Mouse (Mus musculus): ENCODE results near the gene Aplp2.
"Not testable (repeated sequence)": the region's sequence is repeated elsewhere in the genome, so short reads cannot be mapped to it uniquely, and the experiment has no call there.

The Aplp2 gene

GRCm38 (mm10) chr9:31181291-31182085 is 30.1 kb downstream of the Aplp2 start:
- DNase-seq (ENCODE audit: low spot score) = no peak

GRCm38 (mm10) chr9:31177692-31178091 is 33.9 kb downstream of the Aplp2 start:
- DNase-seq (ENCODE audit: low spot score) = no peak

GRCm38 (mm10) chr9:31176379-31177130 is 35.1 kb downstream of the Aplp2 start:
- DNase-seq (ENCODE audit: low spot score) = peak; percentile 89

- no peak for DNase-seq (ENCODE audit: low spot score)
These were observed 35.6 kb downstream of the Aplp2 start for GRCm38 (mm10) chr9:31175978-31176377.

- DNase-seq (ENCODE audit: low spot score) = no peak
These were observed 36.3 kb downstream of the Aplp2 start for GRCm38 (mm10) chr9:31175346-31175745.

- DNase-seq (ENCODE audit: low spot score) = no peak
These were observed 43.1 kb downstream of the Aplp2 start for GRCm38 (mm10) chr9:31168356-31169093.

GRCm38 (mm10) chr9:31167305-31167704 is 44.3 kb downstream of the Aplp2 start:
- DNase-seq (ENCODE audit: low spot score) = no peak

- not testable (repeated sequence) for DNase-seq (ENCODE audit: low spot score)
These were observed 46.1 kb downstream of the Aplp2 start for GRCm38 (mm10) chr9:31165505-31165904.

- DNase-seq (ENCODE audit: low spot score) = no peak
These were observed 48.3 kb downstream of the Aplp2 start for GRCm38 (mm10) chr9:31163327-31163726.

- DNase-seq (ENCODE audit: low spot score) = no peak
These were observed 48.7 kb downstream of the Aplp2 start for GRCm38 (mm10) chr9:31162911-31163310.

GRCm38 (mm10) chr9:31159910-31160309 is 51.7 kb downstream of the Aplp2 start:
- DNase-seq (ENCODE audit: low spot score) = no peak

GRCm38 (mm10) chr9:31156594-31156993 is 55.0 kb downstream of the Aplp2 start:
- DNase-seq (ENCODE audit: low spot score) = no peak

GRCm38 (mm10) chr9:31151050-31151449 is 60.6 kb downstream of the Aplp2 start:
- no peak for DNase-seq (ENCODE audit: low spot score)

GRCm38 (mm10) chr9:31148135-31148534 is 63.5 kb downstream of the Aplp2 start:
- DNase-seq (ENCODE audit: low spot score) = no peak

- no peak for DNase-seq (ENCODE audit: low spot score)
These were observed 66.2 kb downstream of the Aplp2 start for GRCm38 (mm10) chr9:31145272-31145925.

GRCm38 (mm10) chr9:31142924-31143323 is 68.7 kb downstream of the Aplp2 start:
- no peak for DNase-seq (ENCODE audit: low spot score)

- no peak for DNase-seq (ENCODE audit: low spot score)
These were observed 78.5 kb downstream of the Aplp2 start for GRCm38 (mm10) chr9:31133131-31133530.

GRCm38 (mm10) chr9:31131205-31131968 is 80.2 kb downstream of the Aplp2 start, which contains the start of gene St14:
St14 (minus strand) TSS chr9:31131853.
- no peak for DNase-seq (ENCODE audit: low spot score)

- DNase-seq (ENCODE audit: low spot score) = no peak
These were observed 81.0 kb downstream of the Aplp2 start for GRCm38 (mm10) chr9:31130357-31131204.

GRCm38 (mm10) chr9:31129956-31130355 is 81.7 kb downstream of the Aplp2 start:
- no peak for DNase-seq (ENCODE audit: low spot score)
